Mouse (Mus musculus): ENCODE measurements around the gene Psmd2. TPM values are rescaled to one million over a fixed set of nuclear protein-coding genes. Genes with fewer than 3 reads are reported as not detected.
"Not testable (repeated sequence)": the region's sequence is repeated elsewhere in the genome, so short reads cannot be mapped to it uniquely, and the experiment has no call there.

Gene Psmd2
- total RNA-seq, 2 experiments from 2014 or later: 214 to 240 TPM

DNA sequence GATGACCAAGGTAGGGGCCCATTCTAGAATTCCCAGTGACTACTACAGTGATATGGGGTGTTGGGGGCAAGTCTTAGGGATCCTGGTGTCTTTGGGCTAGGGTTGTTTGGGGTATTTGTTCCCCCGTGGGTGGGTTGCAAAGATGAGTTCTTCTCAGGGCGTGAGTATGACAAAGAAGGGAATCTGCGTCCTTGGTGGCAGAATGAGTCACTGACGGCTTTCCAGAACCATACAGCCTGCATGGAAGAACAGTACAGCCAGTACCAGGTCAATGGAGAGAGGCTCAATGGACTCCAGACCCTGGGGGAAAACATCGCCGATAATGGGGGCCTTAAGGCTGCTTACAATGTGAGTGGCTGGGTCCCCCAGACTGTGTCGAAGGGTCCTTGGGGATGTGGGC, 7.5 kb upstream of the Psmd2 start:
- no peak for DNase-seq (ENCODE audit: low spot score in 2 of 2)
- intact Hi-C loops (cut with DNase I): loop anchor here (5.0 kb wide), 1 partner anchor 97 kb away; the partner anchor contains the start of gene Abcf3

GRCm38 (mm10) chr16:20651947-20652310, 477 bp downstream of the Psmd2 start:
- intact Hi-C loops (cut with DNase I): loop anchor here (5.0 kb wide), 2 partner anchors 135 to 155 kb away; partner anchors contain the start of genes Dvl3 and Eif2b5
- no peak for DNase-seq (ENCODE audit: low spot score in 2 of 2)

GRCm38 (mm10) chr16:20653315-20653714, 1.9 kb downstream of the Psmd2 start:
- DNase-seq (ENCODE audit: low spot score in 2 of 2): no peak
- intact Hi-C loops (cut with DNase I): loop anchor here (5.0 kb wide), 2 partner anchors 136 to 156 kb away; partner anchors contain the start of genes Dvl3 and Eif2b5

DNA sequence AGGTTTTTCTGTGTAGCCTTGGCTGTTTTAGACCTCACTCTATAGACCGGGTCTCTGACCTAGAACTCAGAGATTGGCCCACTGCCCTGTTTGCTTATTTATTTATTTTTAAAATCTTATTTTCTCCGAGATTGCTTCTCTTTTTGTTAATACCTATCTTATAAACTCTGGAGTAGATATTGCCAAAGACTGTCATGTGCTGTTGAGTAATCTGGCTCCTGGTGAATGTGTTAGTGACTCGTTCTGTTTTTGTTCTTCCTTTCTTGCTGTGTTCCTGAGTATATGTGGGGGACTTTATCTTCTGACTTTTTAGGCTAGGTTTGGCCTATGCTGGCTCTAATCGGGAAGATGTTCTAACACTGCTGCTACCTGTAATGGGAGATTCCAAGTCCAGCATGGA, 6.2 kb downstream of the Psmd2 start:
- intact Hi-C loops (cut with DNase I): no loop called here
- no peak for DNase-seq (ENCODE audit: low spot score in 2 of 2)

- intact Hi-C loops (cut with DNase I): loop anchor here (5.0 kb wide), 1 partner anchor 81 kb away; the partner anchor contains the start of gene Vwa5b2
Measured at GRCm38 (mm10) chr16:20668013-20668412, 16.6 kb downstream of the Psmd2 start, which contains the start of gene Eif4g1. Eif4g1 (plus strand) TSS chr16:20668313.

GRCm38 (mm10) chr16:20670291-20670690, 18.8 kb downstream of the Psmd2 start:
- DNase-seq (ENCODE audit: low spot score in 2 of 2): no peak
- intact Hi-C loops (cut with DNase I): no loop called here

More at GRCm38 (mm10) chr16:20668013-20668412, 16.6 kb downstream of the Psmd2 start, which contains the start of gene Eif4g1:
- DNase-seq (ENCODE audit: low spot score in 2 of 2): not testable (repeated sequence)

DNA sequence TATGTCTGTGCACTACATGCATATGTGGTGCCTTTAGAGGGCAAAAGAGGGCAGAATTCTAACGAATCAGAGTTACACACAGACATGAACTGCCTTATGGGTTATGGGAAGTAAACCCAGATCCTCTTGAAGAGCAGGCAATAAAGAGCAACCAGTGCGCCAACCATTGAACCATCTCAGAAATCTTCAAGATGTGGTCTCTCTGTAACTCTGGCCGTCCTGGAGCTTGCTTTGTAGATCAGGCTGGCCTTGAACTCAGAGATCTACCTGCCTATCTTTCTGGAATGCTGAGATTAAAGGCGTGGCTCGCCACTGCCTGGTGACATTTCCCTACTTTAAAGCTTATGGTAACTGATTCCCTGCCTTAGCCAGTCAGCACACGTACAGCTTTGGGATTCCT, 20.4 kb downstream of the Psmd2 start:
- DNase-seq (ENCODE audit: low spot score in 2 of 2): no peak
- intact Hi-C loops (cut with DNase I): no loop called here

GRCm38 (mm10) chr16:20672500-20672902, 21.0 kb downstream of the Psmd2 start:
- peak; percentile 95 to 98 for DNase-seq (ENCODE audit: low spot score in 2 of 2)
- intact Hi-C loops (cut with DNase I): no loop called here

GRCm38 (mm10) chr16:20672965-20673705, 21.7 kb downstream of the Psmd2 start:
- intact Hi-C loops (cut with DNase I): no loop called here
- peak; percentile 54 to 66 for DNase-seq (ENCODE audit: low spot score in 2 of 2)

DNA sequence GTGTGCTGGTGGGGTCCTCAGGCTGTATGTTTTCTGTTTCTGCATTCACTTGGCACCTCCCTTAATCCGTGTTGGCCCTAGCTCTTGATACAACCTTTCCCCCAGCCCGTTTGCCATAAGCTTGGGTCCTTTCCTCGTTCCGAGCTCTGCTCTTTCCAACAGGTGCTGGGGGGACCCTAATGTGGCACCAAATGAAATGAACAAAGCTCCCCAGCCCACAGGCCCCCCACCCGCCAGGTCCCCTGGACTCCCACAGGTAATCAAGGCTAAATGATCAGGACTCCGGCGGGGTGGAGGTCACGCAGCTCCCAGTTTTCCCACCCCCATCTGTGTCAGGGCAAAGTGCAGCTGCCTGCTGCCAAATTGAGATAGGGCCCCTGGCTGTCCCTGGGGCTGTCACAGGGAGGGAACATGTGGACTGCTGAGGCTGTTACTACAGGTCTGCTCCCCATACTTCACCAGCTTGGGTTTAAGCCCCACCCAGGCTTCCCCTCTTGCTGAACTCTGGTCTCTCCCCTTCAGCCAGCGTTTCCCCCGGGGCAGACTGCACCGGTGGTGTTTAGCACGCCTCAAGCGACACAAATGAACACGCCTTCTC, 22.4 kb downstream of the Psmd2 start:
- intact Hi-C loops (cut with DNase I): no loop called here
- no peak for DNase-seq (ENCODE audit: low spot score in 2 of 2)

- intact Hi-C loops (cut with DNase I): no loop called here
- no peak for DNase-seq (ENCODE audit: low spot score in 2 of 2)
Measured at GRCm38 (mm10) chr16:20675213-20675612, 23.8 kb downstream of the Psmd2 start.

DNA sequence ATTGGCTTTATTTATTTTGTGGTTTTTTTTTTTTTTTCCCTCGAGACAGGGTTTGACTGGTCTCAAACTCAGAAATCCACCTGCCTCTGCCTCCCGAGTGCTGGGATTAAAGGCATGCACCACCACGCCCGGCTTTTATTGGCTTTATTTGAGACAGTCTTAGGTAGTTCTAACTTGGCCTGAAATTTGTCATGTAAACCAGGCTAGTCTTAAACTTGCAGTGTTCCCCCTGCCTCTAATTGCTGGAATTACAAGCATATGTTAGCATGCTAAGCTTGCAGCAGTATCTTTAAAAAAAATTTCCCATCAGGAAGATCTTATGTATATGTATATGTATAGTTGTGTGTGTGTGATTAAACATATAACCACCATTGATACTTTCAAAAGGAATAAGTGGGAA, 25.2 kb downstream of the Psmd2 start:
- no peak for DNase-seq (ENCODE audit: low spot score in 2 of 2)
- intact Hi-C loops (cut with DNase I): no loop called here

GRCm38 (mm10) chr16:20677380-20677779, 25.9 kb downstream of the Psmd2 start:
- no peak for DNase-seq (ENCODE audit: low spot score in 2 of 2)
- intact Hi-C loops (cut with DNase I): no loop called here

DNA sequence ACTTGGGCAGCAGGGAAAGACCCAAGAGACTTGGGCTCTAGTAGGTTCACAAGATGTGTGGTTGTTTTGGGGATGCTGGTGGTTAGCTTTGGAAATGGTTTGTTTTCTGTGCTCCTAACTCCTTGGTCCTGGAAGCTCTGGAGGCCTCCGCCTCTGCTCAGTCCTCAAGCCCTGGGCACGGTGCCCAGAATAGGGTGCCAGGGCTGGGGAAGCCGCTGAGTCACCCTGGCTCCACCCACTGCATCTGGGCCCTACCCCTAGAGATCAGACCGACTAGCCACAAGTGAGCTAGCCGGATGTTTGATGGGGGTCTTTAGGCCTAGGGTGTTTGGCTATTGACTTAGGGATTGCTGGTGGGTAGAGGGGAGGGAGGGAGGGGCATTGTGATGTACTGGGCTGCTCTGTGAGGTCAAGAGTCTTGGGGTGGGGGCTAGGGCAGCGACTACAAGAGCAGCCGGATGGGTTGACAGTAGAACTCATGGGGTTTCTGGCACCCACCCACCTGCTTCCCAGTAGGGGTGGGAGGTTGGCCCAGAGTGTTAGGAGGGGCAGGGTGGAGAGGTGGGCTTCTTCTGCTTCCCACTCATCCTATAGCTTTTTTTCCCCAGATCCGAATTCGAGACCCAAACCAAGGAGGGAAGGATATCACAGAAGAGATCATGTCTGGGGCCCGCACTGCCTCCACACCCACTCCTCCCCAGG, 26.7 kb downstream of the Psmd2 start:
- intact Hi-C loops (cut with DNase I): no loop called here
- peak; percentile 73 to 76 for DNase-seq (ENCODE audit: low spot score in 2 of 2)

GRCm38 (mm10) chr16:20690774-20691173, 39.3 kb downstream of the Psmd2 start:
- intact Hi-C loops (cut with DNase I): no loop called here

DNA sequence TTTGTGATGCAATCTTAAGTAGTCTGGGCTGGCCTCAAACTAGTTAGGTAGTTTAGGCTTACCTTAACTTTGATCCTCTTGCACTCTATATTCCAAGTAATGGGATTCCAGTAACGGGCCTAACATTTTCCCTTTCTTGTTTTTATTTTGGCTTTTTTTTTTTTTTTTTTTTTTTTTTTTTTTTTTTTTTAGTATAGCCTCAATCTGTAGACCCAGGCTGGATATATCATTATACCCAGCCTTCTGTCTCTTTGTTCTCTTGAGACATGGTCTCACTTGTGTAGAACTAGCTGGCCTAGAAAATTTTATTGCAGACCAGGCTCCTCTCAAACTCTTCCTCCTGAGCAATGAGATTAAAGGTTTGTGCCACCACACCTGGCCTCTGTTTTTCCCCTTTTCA, 40.2 kb downstream of the Psmd2 start:
- intact Hi-C loops (cut with DNase I): no loop called here
- no peak for DNase-seq (ENCODE audit: low spot score in 2 of 2)

More at GRCm38 (mm10) chr16:20690774-20691173, 39.3 kb downstream of the Psmd2 start:
- no peak for DNase-seq (ENCODE audit: low spot score in 2 of 2)

DNA sequence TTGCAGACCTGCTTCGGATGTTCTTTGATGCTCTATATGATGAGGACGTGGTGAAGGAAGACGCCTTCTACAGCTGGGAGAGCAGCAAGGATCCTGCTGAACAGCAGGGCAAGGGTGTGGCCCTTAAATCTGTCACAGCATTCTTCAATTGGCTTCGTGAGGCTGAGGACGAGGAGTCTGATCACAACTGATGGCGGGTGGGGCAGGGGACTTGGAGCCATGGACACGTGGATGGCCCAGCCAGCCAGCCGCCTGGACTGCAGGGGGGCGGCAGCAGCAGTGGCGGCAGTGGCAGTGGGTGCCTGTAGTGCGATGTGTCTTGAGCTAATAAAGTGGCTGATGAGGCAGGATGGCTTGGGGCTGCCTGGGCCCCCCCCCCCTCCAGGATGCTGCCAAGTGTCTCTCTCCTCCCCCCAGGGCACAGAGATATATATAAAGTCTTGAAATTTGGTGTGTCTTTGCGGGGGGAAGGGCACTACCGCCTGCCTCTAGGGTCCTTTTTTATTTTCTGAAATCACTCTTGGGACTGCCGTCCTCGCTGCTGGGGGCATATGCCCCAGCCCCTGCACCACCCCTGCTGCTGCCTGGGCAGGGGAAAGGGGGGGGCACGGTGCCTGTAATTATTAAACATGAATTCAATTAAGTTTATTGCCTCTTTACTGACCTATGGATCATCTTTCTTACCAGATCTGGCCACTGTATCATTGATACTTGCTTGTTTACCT, 41.0 kb downstream of the Psmd2 start:
- intact Hi-C loops (cut with DNase I): no loop called here
- DNase-seq (ENCODE audit: low spot score in 2 of 2): peak in 1 of 2 experiments; percentile 24

DNA sequence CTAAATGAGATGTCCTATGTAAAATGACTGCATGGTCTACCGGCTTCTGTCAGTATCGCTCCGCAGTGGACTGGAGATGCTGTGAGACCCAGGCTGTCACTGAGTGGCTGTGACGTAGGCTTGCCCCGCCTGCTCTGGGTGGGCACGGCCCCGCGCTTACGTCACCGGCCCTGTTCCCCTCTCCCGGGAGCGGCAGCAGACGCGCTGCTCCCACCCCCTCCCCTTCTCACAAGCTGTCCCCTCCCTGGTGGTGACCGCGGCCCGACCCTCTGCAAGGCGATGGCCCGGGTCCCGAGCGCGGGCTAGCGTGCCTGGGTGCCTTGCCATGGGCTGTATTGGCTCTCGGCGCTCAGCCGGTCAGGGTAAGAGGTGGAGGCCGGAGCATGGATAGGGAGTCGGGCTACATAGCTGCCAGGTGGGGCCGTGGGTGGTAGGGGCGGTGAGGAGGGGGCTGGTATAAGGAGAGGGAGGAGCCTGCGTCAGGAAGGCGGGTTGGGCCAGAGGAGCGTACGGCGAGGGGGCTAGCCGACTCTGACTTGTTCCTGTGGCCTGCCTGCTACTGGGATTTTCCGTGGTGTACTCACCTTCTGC, 41.8 kb downstream of the Psmd2 start, which contains the start of gene Fam131a:
Gene Fam131a, plus strand, starts transcription at position 131 of the 591 bp plus-strand sequence.
- DNase-seq (ENCODE audit: low spot score in 2 of 2): peak; percentile 91 to 93
- intact Hi-C loops (cut with DNase I): no loop called here

DNA sequence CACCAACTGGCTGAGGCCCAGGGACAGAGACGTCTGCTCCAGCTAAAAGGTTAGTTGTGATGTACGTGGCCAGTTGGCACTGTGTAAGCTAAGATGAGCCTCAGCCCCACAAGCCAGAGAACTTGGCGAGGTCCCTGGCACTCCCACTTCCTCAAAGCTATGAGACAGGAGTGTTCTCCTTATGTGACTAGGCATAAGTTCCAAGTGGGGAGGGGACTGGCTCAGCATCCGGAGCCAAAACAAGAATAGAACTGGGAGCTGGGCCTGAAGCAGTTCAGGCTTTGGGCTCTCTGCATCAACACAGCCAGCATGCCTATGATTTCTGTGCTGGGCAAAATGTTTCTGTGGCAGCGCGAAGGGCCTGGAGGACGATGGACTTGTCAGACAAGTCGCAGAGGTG, 43.3 kb downstream of the Psmd2 start:
- peak; percentile 77 to 81 for DNase-seq (ENCODE audit: low spot score in 2 of 2)
- intact Hi-C loops (cut with DNase I): no loop called here

All from left cerebral cortex, postnatal 36 days (tissue).